Mouse (Mus musculus) hindbrain, embryonic 13.5 days (tissue): ENCODE measurements around the gene Atp2b2. TPM values are rescaled to one million over a fixed set of nuclear protein-coding genes. Genes with fewer than 3 reads are reported as not detected.

Source experiments
- ATAC-seq: fragments of 200-750 bp; cut with Nextera tagmentation; 2 replicates; pipeline ENCODE4 v1.8.0; 2017; ENCODE audit warnings: moderate TSS enrichment; ENCODE audit not compliant: low FRiP score
- H3K27ac ChIP-seq: fragments of 300-500 bp; sonication (generic); 2 replicates; pipeline ENCODE4 v1.5.1; 2015; ENCODE audit warnings: inconsistent platforms, mild to moderate bottlenecking, moderate library complexity
- H3K27me3 ChIP-seq: fragments of 300-500 bp; sonication (generic); 2 replicates; pipeline ENCODE4 v1.6.1; 2015; ENCODE audit warnings: mild to moderate bottlenecking, inconsistent platforms
- H3K36me3 ChIP-seq: fragments of 300-500 bp; sonication (generic); 2 replicates; pipeline ENCODE4 v1.6.1; 2015; ENCODE audit warnings: mild to moderate bottlenecking, inconsistent platforms
- H3K4me1 ChIP-seq: fragments of 300-500 bp; sonication (generic); replicated peaks from 2 replicates; pipeline ENCODE4 v1.6.1; 2015; ENCODE audit warnings: inconsistent platforms
- H3K4me2 ChIP-seq: fragments of 300-500 bp; sonication (generic); 2 replicates; pipeline ENCODE4 v1.6.1; 2015; ENCODE audit warnings: inconsistent platforms, mild to moderate bottlenecking, moderate library complexity
- H3K4me3 ChIP-seq: fragments of 300-500 bp; sonication (generic); 2 replicates; pipeline ENCODE4 v1.5.1; 2015; ENCODE audit warnings: mild to moderate bottlenecking, inconsistent platforms
- H3K9ac ChIP-seq: fragments of 300-500 bp; sonication (generic); 2 replicates; pipeline ENCODE4 v1.6.1; 2015; ENCODE audit warnings: mild to moderate bottlenecking, inconsistent platforms
- H3K9me3 ChIP-seq: fragments of 300-500 bp; sonication (generic); 2 replicates; pipeline ENCODE4 v1.6.1; 2016; ENCODE audit warnings: inconsistent platforms
- WGBS: fragments of 180-500 bp; shearing (Covaris S2); methylation state at CpG from one replicate; pipeline ENCODE4 v1.1.7; 2015; 5-methylcytosine and 5-hydroxymethylcytosine counted together
- polyA plus RNA-seq: library from polyadenylated mRNA; unstranded; fragments of >200 nt; fragmentation: Nextera tagmentation; extraction: Ambion mirVana; gene quantifications from 2 replicates; pipeline ENCODE4 v1.2.1, GENCODE M21; 2015

Atp2b2 gene
- polyA plus RNA-seq, 1 experiment from 2014 or later: 24.6 TPM

DNA sequence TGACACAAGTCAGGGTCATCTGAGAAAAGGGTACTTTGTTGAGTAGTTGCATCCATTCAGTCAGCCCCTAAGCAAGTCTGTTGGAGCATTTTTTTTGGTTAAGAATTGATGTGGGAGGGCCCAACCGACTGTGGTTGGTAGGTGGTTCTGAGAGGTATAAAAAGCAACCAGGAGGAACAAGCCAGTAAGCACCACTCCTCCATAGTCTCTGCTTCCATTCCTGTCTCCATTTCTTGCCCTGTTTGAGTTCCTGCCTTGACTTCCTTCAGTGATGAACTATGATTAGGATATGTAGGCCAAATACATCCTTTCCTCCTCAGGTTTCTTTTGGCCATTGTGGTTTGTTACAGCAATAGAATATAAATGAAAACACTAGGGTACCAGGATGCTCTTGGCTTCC lies 299.3 kb downstream of the Atp2b2 start:
- Histone ChIP-seq H3K4me3 (no peak overlapping the region), H3K9me3 (no peaks in the 10 kb centered on the region), H3K27me3 (peaks cover 4% of the 10 kb centered on the region; the same call in 1 of the 2 replicates), H3K9ac (no peak overlapping the region), H3K27ac (no peak overlapping the region), H3K4me1 (peaks cover 17% of the 10 kb centered on the region), H3K4me2 (no peak overlapping the region), H3K36me3 (peaks cover 14% of the 10 kb centered on the region)
- WGBS: 64% methylated on average over 1 of the region's 1 CpGs
- no peak for ATAC-seq

DNA sequence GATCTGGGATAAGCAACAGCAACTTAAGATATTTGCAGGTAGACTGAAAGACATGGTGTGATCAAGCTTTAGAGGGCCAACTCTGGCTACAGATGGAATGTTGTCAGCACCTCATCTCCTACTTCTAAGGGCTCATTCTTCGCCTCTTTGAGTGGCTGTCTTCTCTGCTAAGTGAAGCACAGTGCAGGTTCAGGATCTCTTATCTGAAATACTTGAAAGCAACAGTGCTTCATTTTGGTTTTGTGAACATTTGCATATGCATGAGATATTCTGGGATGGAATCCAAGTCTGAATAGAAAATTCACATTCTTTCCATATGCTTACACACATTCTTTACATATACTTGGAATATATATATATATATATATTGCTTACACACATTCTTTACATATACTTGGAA lies 300.1 kb downstream of the Atp2b2 start:
- H3K9ac ChIP-seq: no peak overlapping the region
- H3K36me3 ChIP-seq: peaks cover 16% of the 10 kb centered on the region
- H3K4me1 ChIP-seq: peaks cover 17% of the 10 kb centered on the region
- no peaks in the 10 kb centered on the region for H3K9me3 ChIP-seq
- peaks cover 4% of the 10 kb centered on the region; the same call in 1 of the 2 replicates for H3K27me3 ChIP-seq
- H3K4me3 ChIP-seq: no peak overlapping the region
- no peak overlapping the region for H3K27ac ChIP-seq
- ATAC-seq: no peak
- WGBS: 77% methylated on average over 1 of the region's 1 CpGs
- H3K4me2 ChIP-seq: no peak overlapping the region

DNA sequence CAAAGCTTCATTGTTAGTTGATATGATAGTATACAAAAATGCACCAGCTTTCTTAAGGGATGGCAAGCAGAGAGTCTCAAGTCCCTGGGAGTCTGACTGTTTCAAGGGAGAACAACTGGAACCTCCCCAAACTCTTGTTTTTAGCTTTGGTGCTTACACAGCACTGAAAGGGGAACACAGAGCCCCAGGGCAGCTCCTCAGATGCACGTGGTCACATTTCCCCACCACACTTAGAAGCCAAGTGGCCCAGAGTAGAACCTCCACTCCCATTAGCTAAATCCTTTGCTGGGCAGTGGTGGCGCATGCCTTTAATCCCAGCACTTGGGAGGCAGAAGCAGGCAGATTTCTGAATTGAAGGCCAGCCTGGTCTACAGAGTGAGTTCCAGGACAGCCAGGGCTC lies 301.0 kb downstream of the Atp2b2 start:
- H3K27ac ChIP-seq: no peak overlapping the region
- ATAC-seq: no peak
- H3K9me3 ChIP-seq: no peaks in the 10 kb centered on the region
- no peak overlapping the region for H3K4me2 ChIP-seq
- peaks cover 21% of the 10 kb centered on the region for H3K36me3 ChIP-seq
- no peak overlapping the region for H3K4me3 ChIP-seq
- no peak overlapping the region for H3K9ac ChIP-seq
- H3K4me1 ChIP-seq: peaks cover 17% of the 10 kb centered on the region
- 74% methylated on average over 2 of the region's 2 CpGs for WGBS
- H3K27me3 ChIP-seq: peaks cover 4% of the 10 kb centered on the region; the same call in 1 of the 2 replicates

DNA sequence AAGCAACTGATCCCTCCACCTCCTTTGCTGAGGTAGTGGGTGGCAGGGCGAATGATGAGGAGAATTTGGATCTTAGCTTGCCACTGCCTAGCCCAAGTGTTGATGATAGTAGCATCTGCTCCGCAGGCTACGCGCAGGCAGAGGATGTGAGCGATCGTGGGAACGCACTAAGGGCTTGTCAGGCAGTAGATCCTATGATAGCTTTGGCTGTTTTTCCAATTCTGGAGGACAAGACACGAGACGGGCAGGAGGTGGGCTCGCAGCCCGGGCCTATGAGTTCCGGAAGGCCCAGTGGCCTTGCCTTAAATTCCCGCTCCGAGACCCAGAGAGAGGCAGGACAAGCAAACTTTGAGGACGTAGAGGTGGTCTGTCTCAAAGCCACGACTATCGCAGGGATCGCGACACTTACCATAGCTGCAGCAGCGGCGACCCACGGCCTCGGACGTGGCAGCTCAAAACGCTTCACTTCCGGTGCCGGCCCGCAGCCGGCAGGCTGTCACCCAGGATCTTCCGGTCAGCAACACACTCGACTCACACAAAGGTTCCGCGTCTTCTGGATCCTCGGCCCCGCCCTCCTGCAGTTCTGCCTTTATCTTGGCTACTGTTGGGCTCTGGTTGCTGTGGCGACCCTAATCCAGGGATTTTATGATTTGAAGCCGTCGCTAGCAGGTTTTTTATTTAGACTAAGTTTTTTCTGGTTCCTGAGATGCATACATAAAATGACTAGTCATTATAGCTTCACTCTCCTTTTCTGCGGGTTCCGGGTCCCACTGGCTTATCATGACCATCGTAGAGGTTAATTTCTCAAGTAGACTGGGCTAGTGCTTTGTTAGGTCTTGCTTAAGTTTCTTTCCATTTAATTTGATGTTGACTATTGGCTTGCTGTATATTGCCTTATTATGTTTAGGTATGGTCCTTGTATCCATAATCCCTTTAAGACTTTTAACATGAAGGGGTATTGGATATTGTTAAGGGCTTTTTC lies 301.9 kb downstream of the Atp2b2 start, which contains the start of gene Sec13:
Gene Sec13, minus strand, starts transcription at position 508 of the 982 bp plus-strand sequence.
- peak; percentile 89 for ATAC-seq
- peaks cover 17% of the 10 kb centered on the region for H3K4me1 ChIP-seq
- 7% methylated on average over 41 of the region's 41 CpGs for WGBS
- peaks cover 4% of the 10 kb centered on the region; the same call in 1 of the 2 replicates for H3K27me3 ChIP-seq
- H3K36me3 ChIP-seq: peaks cover 28% of the 10 kb centered on the region
- peak within 1 kb of the TSS; percentile 85 for H3K4me3 ChIP-seq
- H3K27ac ChIP-seq: peak within 1 kb of the TSS; percentile 72
- H3K4me2 ChIP-seq: peak within 1 kb of the TSS; percentile 96
- peak within 1 kb of the TSS; percentile 93 for H3K9ac ChIP-seq
- H3K9me3 ChIP-seq: no peaks in the 10 kb centered on the region

DNA sequence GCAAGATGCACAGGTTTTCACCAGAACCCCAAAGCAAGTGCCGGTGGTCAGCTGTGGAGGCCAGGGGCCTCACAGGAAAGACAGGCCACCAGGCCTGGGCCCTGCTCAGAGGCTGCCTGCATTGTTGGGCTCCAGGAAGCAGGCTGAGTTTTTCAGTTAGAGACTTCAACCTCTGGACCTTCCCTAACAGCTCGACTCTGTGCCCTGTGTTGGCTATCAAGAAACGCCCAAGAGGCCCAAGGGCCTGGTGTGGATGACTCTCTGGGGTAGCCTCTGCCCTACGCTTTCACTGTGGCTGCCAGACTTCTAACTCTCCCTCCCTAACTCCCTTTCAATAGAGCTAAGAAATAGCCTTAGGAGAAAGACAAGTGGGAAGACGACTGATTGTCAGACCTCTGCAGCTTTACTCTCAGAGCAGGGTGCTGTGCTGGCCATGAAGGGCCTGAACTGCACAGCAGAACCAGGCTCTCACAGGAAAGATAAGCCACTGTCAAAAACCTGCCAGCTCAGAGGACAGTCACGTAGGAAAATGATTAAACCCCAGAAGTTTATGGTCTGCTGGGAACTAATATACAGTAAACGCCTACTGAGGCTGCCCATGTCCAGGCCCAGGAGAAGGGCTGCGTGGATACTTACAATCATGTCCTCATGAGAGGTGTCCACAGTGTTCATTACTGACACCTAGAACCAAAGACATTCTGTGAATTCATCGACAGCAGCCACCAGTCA lies 304.9 kb downstream of the Atp2b2 start:
- WGBS: 97% methylated on average over 9 of the region's 9 CpGs

DNA sequence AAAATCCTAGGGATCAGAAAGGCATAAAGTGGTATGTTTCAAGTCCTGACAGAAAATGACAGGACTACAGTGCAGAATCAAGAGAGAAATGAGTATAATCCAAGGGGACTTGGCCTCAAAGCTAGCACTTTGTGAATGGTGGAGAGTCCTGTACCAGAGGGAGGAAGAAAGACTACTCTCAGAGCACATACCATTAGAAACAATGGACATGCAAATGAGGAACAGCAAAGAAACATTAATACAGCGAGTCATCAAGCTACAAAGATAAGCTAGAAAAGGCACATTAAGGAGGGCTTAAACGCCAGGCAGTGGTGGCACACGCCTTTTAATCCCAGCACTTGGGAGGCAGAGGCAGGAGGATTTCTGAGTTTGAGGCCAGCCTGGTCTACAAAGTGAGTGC lies 311.1 kb downstream of the Atp2b2 start:
- H3K4me2 ChIP-seq: no peak overlapping the region
- no peak overlapping the region for H3K9ac ChIP-seq
- no peaks in the 10 kb centered on the region for H3K9me3 ChIP-seq
- peaks cover 96% of the 10 kb centered on the region for H3K36me3 ChIP-seq
- WGBS: 90% methylated on average over 3 of the region's 3 CpGs
- no peak overlapping the region for H3K27ac ChIP-seq
- no peaks in the 10 kb centered on the region for H3K4me1 ChIP-seq
- no peak overlapping the region for H3K4me3 ChIP-seq
- ATAC-seq: no peak
- no peaks in the 10 kb centered on the region for H3K27me3 ChIP-seq

More for the DNA sequence above, 304.9 kb downstream of the Atp2b2 start:
- Histone ChIP-seq H3K36me3 (peaks cover 55% of the 10 kb centered on the region), H3K9me3 (no peaks in the 10 kb centered on the region), H3K9ac (no peak overlapping the region), H3K4me2 (no peak overlapping the region), H3K27ac (no peak overlapping the region), H3K4me3 (no peak overlapping the region), H3K4me1 (peaks cover 17% of the 10 kb centered on the region), H3K27me3 (no peaks in the 10 kb centered on the region)
- ATAC-seq: no peak

DNA sequence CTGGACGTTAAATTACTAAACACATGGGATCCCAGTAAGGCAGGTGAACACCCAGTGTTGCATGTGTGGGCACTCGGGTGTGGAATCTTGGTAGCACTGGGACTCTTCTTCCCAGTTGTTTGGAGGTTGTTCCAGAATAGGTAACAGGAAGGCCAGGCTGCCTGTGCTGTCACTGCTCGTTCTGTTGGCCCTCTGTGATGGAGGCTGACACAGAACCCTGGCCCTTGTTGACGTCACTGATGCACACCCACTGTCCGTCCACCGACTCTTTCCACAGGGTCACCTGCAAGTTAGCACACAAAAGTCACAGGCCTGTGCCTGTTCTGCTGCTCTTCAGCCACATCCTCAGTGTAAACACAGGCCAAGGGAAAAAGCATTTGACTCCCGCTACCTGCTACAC lies 314.2 kb downstream of the Atp2b2 start:
- Histone ChIP-seq H3K9me3 (no peaks in the 10 kb centered on the region), H3K4me2 (no peak overlapping the region), H3K4me1 (no peaks in the 10 kb centered on the region), H3K27ac (no peak overlapping the region), H3K9ac (no peak overlapping the region), H3K36me3 (peaks cover 92% of the 10 kb centered on the region), H3K4me3 (no peak overlapping the region), H3K27me3 (no peaks in the 10 kb centered on the region)
- no peak for ATAC-seq
- 92% methylated on average over 7 of the region's 7 CpGs for WGBS

DNA sequence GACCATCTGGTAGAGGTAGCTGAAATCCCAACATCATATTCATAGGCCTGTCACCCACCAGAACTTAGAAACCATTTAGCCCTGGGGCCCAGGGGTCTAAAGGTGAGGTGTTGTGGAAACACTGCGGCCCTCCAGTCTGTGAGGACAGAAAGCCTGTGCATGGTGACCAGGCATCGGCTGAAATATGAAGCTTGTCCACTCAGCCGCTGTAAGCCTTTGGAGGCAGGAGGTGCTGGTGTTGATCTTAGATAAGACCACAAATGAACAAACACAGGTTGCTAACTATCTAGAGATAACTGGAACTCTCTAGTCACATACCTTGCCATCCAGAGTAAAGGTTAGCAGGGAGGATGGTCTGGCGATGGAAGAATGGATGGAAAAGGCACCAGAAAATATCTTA lies 321.4 kb downstream of the Atp2b2 start:
- peaks cover 79% of the 10 kb centered on the region for H3K36me3 ChIP-seq

DNA sequence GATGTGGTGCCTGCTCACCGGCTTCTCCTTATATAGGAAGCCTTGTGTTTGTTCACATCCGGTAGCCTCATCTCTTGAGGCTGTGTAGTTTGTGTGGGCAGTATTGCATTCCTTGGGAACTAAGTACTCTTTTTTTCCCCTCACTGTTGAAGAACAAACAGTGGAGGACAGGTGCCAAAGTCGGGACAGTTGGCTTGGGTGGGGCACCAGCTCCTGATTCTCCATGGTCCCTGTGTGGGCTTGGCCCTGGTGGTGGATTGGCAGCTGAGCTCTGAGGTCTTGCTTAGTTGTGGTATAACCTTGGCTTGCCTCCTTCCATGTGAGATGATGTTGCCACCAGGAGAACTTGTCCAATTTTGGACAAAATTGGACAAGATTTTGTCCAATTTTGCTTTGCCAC lies 322.5 kb downstream of the Atp2b2 start, which contains the start of gene Ghrl:
Gene Ghrl, minus strand, starts transcription at position 3 of the 400 bp plus-strand sequence.
- Histone ChIP-seq H3K4me2 (no peak within 1 kb of the TSS), H3K27me3 (no peaks in the 10 kb centered on the region), H3K9ac (no peak within 1 kb of the TSS), H3K4me3 (no peak within 1 kb of the TSS), H3K36me3 (peaks cover 81% of the 10 kb centered on the region), H3K27ac (no peak within 1 kb of the TSS), H3K9me3 (no peaks in the 10 kb centered on the region), H3K4me1 (no peaks in the 10 kb centered on the region)
- no peak for ATAC-seq
- 91% methylated on average over 3 of the region's 3 CpGs for WGBS

More for the DNA sequence above, 321.4 kb downstream of the Atp2b2 start:
- 95% methylated on average over 4 of the region's 4 CpGs for WGBS
- H3K27me3 ChIP-seq: no peaks in the 10 kb centered on the region
- H3K4me3 ChIP-seq: no peak overlapping the region
- H3K27ac ChIP-seq: no peak overlapping the region
- no peak for ATAC-seq
- no peak overlapping the region for H3K9ac ChIP-seq
- no peaks in the 10 kb centered on the region for H3K9me3 ChIP-seq
- no peak overlapping the region for H3K4me2 ChIP-seq
- no peaks in the 10 kb centered on the region for H3K4me1 ChIP-seq

DNA sequence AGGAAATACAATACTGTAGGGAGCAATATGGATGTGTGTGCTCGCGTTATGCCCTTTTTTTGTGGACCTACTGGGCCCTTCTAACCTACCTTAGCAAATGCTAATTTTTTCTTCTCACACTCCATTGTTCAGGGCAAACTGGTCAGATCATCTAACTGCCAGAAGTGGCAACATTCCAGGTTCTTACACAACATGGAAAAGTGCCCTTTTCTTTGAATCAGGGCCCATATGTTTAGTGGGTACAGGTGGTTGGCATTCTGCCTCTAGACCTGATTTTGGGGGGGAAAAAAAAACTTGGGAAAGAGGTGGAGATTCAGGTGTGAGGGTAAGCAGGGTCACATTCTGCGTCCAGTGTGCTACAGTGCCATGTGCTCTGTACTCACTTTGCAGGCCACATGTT lies 324.9 kb downstream of the Atp2b2 start:
- H3K9ac ChIP-seq: no peak overlapping the region
- no peak for ATAC-seq
- H3K27me3 ChIP-seq: no peaks in the 10 kb centered on the region
- no peak overlapping the region for H3K27ac ChIP-seq
- no peak overlapping the region for H3K4me2 ChIP-seq
- no peaks in the 10 kb centered on the region for H3K9me3 ChIP-seq
- no peaks in the 10 kb centered on the region for H3K4me1 ChIP-seq
- 92% methylated on average over 3 of the region's 3 CpGs for WGBS
- no peak overlapping the region for H3K4me3 ChIP-seq
- H3K36me3 ChIP-seq: peaks cover 87% of the 10 kb centered on the region

DNA sequence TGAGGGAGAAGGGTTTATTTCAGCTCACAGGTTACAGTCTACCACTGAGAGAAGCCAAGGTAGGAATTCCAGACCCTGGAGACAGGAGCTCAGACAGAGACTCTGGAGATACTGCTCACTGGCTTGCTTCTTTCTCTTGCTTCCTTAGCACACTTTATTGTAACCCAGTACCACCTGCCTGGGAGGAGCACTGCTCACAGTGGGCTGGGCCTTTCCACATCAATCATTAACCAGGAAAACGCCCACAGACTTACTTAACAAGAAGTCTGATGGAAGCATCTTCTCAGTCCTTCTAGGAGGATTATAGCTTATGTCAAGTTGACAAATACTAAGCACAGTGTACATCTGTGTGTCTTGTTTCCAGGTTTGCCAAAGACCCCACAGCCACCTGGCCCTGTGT lies 327.6 kb downstream of the Atp2b2 start:
- no peak overlapping the region for H3K27ac ChIP-seq
- no peak for ATAC-seq
- no peaks in the 10 kb centered on the region for H3K4me1 ChIP-seq
- H3K27me3 ChIP-seq: no peaks in the 10 kb centered on the region
- 76% methylated on average over 1 of the region's 1 CpGs for WGBS
- H3K4me2 ChIP-seq: no peak overlapping the region
- H3K9ac ChIP-seq: no peak overlapping the region
- no peak overlapping the region for H3K4me3 ChIP-seq
- peaks cover 94% of the 10 kb centered on the region for H3K36me3 ChIP-seq
- no peaks in the 10 kb centered on the region for H3K9me3 ChIP-seq

DNA sequence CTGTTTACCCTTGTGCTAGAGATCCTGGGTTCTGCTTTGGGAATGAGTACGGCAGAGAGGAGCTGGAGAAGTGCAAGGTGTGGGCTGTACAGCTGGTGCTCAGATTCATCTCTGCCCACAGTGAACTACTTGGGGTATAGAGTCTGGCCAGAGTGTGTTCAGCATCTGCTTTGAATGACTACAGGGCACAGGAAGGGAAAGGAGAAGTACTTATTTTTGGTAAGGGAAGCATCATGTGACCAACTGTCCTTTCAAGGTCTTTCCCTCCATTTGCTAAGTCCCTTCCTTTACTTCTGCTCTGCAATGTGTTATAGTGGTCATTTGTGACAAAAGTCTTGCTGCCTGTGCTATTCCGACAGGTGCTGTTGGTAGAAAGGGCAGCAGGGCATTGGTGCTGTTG lies 328.1 kb downstream of the Atp2b2 start:
- ATAC-seq: no peak
- no peaks in the 10 kb centered on the region for H3K9me3 ChIP-seq
- H3K9ac ChIP-seq: no peak overlapping the region
- H3K4me2 ChIP-seq: no peak overlapping the region
- no peak overlapping the region for H3K4me3 ChIP-seq
- no peak overlapping the region for H3K27ac ChIP-seq
- H3K4me1 ChIP-seq: no peaks in the 10 kb centered on the region
- no peaks in the 10 kb centered on the region for H3K27me3 ChIP-seq
- peaks cover 94% of the 10 kb centered on the region for H3K36me3 ChIP-seq
- WGBS: 92% methylated on average over 2 of the region's 2 CpGs
